Mouse (Mus musculus) MN1 (cell line): ENCODE data around the gene Baat.
"Not testable (repeated sequence)": the region's sequence is repeated elsewhere in the genome, so short reads cannot be mapped to it uniquely, and the experiment has no call there.

Experiments used
- DNase-seq: peaks from one replicate; pipeline ENCODE4 v3.0.0-alpha.2; 2016; ENCODE audit warnings: low spot score

Baat gene

DNA sequence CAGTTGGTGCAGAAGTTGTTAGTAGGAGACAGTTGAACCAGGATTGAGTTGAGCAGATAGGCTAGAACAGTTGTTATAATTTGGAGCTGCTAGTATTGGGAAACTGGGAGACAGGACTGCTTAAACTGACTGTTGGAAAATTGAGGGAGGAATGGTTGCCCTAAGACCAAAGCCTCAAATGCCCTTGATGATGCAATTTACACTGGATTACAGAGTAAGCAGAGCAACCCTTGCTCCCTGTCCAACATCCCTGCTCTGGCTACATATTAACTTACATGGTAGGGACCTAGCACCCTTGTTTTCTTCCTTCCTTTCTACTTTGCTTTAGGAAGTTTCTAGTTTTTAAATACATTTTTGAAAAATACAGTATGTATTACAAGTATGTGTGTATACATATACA, 20.9 kb downstream of the Baat start:
- no peak for DNase-seq

DNA sequence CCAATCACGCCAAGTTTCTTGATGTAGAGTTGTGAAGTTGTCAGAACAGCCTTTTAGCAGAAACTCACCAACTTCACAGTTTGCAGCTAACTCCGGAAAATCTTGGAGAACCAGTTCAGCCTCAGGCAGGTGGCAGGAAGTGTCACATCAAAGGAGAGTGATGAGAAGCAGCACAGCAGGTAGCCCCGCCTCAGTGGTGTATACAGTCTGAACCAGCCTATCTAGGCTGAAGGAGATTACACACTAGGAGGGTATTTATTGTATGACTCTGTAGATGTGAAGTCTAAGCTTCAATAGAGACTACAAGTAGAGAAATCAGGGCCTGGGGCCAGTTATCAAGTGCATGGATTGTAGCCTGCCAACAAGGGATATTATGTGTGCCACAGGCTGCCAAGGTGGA, 25.5 kb downstream of the Baat start:
- no peak for DNase-seq

DNA sequence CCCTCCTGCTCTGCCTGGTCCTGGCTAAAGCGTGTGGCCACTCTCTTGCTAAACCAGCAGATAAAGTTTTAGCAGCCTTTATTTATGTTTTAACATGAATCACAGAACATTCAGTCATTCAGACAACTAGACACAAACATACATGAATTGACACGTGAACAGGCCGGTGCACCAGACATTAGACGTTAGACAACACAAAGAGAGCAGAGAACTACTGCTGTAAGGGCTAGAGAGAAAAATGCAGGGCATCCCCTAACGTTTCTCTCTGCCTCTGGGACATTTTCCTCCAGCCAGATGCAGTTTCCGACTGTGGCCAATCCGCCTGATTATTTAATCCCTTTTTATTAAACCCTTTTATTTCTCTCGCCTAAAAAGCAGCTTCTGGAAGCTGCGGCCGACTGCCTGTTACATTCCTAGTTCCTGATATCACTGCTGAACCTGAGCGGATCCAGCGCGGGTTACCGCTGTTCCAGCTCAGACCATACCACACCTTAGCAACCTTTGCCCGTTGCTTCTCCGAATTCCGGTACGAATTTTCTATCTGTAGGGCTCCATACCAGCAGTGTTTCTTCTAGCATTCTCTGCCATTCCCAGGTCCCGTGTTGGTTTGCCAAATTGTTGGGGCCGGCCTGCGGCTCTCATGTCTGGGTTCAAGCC, 26.1 kb downstream of the Baat start:
- DNase-seq = no peak

DNA sequence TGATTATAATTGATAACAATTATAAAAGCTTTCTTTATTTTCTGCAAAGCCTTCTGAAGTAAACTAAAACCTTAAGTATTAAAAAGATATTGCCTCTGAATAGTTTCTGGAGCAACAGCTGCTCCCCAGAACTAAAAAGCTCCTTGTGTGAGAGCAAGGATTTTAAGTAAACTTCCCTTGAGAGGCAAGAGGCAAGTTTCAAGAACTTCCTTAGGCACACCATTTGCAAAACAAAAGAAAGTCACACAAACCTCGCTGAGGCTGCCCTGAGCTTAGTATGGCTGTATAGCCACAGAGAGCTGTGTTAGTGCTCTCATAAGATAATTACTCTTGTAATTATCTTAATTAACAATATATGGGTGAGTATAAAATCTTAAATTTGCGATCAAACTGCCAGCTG, 27.3 kb downstream of the Baat start:
- not testable (repeated sequence) for DNase-seq

DNA sequence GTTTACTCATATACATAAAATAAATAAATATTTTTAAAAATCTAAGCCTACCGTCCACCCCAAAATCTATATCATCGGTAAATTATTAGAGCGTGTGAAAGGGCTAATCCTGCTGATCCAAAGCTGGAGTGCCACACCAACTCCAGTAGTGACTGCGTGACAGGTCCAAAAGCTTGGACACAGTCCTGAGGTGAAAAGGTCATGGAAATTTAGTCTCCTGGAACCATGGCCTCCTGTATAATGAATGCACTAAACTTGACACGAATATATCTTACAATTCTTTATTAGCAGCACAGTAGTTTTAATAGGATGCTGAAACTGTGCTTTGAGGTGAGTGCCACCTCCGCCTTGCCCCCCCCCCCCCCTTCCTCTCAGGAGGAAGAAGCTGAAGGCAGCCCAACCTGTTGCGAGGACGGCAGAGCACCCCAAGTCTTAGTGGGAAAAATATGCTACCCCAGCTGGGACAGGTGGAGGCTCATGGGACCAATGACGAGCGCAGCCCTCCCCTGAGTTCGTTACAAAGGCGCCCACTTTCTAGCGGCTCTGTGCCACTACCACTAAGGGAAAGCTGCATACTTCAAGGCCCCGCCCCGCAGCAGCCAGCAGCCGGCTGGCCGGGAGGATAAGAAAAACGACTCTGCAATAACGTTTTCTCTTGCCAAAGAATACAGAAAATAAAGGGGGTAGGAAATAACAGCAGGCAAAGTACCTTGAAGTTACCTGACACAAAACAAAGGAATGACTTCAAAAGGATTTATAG, 28.1 kb downstream of the Baat start:
- no peak for DNase-seq

DNA sequence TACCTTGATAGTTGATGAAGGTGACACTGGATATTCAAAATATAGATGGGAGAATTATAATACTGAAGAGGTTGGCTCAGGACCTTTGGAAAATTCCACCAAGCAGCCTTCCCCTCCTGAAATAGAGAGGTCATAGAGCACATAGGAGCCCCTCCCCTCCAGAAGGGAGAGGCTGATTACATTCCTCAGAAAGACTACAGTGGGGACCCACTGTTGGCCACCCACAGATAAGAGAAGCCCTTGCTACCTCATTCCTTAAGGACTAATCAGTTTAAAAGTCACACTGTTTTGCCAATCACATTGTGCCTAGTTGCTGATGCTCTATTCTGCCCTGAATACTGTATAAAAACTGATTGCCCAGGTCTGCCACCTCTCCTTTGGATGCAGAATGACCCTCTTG, 31.8 kb downstream of the Baat start:
- DNase-seq = no peak

DNA sequence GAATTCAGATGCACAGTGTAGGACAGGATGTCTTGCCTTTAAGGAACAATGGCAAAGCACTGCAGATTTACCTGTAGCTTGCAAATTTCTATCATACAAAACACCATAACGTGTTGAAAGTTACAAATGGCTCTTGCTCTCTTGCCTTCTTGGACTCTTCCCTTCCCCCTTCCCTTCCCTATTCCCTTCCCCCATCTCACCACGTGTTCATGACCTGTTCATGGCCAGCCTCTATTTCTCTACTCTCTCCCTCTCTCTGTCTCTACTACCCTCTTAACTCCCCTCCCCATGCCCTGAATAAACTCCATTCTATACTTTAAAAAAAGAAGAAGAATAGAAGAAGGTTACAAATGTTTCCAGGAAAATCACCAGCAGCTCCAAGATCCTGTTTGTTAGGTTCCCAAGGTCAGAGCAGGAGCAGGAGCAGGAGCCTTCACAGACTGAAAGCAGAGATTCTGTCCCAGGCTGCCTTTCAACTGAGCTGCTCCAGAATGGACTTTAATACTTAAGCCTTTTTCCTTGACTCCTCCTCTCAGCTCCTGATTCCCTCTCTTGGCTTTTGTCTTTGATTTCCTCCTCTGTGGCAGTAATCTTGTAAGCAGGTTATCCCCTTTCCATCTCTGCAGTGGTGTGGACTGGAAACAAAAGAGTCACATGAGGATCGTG, 32.8 kb downstream of the Baat start, which contains the start of gene Acnat1:
Gene Acnat1, minus strand, starts transcription at position 478 of the 666 bp plus-strand sequence.
- DNase-seq = no peak

DNA sequence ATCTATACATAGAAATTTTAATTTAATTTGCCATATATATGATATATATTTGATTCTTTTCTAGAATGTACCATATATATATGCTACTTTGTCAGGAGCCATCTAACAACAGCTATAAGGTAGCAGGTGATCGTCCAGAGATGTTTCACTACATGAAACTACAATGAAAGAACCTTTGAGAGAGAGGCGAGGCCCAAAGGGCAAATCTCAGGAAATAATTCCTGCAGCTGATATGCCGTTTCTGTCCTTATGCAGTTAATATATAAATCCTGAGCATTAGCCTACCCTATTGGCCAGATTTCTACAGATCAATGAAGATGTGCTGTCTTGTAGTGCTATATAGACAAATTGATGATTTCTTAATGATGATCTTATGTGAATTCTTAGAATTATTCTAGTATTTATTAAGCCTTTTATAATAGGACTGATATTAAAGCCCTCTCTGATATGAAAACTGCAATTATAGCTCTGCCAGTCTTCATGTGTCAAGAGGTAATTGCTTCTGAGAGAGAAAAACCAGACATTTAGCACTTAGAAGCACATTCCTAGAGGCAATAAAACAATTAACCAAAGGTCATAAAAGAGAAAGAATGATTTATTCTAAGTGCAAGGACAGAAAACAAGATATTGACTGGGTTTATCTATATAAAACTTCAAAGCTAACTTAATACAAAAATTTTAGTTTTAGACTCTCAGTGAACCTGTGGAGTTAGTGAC, 36.8 kb downstream of the Baat start:
- DNase-seq = no peak

DNA sequence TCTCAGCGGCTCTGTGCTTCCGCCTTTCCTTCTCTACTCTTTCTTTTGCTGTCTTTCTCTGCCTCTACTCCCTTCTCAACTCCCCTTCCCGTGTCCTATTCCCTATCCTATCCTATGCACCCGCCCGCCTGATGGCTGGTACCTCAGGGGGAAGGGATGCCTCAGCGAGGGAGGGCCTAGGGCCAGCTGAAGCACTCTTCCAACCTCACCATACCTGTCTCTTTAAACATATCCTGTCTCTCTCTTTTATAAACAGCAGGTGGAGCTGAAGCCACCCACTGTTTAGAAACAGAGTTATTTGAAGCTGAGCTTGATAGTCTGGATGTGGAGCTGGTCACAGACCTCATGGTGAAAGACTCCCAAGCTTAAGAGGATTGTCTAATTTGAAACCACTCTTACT, 39.0 kb downstream of the Baat start:
- no peak for DNase-seq

DNA sequence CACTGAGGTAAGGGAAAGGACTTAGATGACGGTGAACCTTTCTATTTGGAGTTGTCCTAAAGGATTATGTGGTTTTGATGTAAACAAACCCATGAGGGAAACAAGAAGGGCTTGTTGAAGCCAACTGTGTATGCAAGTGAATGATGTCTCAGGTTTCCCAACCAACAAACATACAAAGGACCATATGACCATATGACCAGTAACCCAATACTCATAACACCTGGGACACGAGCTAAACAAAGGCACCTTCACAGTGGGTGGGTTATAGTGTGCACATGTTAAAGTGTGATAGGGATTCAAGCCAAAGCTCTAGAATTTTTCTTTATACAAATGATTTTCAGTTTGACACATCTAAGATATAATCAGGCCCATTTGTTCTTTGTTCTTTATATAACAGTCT, 50.2 kb downstream of the Baat start:
- no peak for DNase-seq

DNA sequence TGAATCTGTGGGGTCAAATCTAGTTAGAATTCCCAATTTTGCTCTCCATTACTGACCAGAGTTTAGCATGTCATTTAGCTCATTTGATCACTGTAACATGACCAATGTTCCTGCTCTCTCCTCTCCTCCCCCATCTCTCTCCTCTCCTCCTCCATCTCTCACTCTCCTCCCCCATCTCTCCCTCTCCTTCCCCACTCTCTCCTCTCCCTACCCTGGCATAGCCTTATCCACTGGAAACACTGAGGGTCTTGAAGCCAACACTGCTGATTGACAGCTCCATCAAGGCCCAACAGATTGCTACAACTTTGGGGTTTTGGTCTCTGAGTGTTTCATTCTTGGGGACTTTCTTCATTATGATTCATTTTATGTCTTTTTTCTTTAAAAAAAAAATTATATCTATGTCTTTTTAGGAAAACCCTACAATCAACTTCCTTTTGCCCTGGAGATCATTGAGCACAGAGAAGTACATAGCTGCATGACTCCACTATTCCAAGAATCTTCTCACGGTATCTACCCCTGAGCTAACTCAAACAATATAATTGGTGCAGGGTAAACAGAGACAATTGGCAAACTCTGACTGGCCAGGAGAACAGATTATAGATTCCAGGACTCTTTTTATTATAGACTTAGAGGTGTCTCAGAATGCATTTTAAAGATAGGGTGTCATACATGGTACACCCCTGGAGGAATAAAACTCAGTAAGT, 54.4 kb downstream of the Baat start:
- DNase-seq = no peak

DNA sequence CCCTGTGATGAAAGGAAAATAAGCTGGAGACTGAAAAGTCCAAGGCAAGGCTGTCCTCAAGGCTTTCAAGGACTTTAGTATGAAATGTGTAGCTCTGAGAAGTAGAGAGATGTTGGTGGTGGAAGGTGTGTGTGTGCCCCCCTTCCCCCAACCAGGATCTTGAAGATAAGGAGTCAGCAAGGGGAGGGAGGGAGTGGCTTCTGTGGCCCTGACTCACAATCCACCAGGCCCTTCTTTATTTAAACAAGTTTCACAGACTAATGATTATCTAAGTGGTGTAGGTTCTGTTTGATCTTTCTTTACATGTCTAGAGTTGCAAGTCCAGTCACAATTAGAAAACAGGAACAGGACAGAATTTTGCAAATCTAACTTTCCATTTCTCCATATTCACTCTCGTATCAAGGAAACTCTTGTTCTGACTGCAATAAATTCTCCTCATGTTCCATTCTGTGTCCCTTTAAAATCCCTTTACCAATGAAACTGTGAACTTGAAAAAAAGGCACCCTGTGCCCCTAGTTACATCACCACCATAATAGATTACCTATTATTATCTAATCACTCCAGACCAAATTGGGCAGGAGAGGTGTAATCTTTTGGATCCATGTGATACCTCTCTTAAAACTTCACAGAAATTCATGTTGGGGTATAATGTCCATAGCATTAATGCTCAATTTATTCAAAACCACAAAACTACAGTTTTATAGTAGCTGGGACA, 55.1 kb downstream of the Baat start:
- DNase-seq = not testable (repeated sequence)
